Mouse (Mus musculus) ES-Bruce4 (cell line): ENCODE results near the gene Pcdh9.

Source experiments
- CTCF ChIP-seq: IDR thresholded peaks from one replicate; pipeline ENCODE4 v1.8.1; 2011; ENCODE audit warnings: low read depth, low read length
- EP300 ChIP-seq: IDR thresholded peaks from 2 replicates; pipeline ENCODE4 v1.6.1; 2011; ENCODE audit warnings: low read depth, low read length; ENCODE audit not compliant: insufficient read depth
- POLR2A ChIP-seq: IDR thresholded peaks from one replicate; pipeline ENCODE4 v1.8.1; 2011; ENCODE audit warnings: low read length; ENCODE audit not compliant: insufficient read depth

- TF ChIP-seq CTCF (no peak), EP300 (no peak), POLR2A (no peak)
These were observed 290.5 kb downstream of the Pcdh9 start for GRCm38 (mm10) chr14:93599997-93600396.
